Mouse (Mus musculus): ENCODE data around the gene Chid1. TPM values are rescaled to one million over a fixed set of nuclear protein-coding genes. Genes with fewer than 3 reads are reported as not detected.
A peak's percentile ranks its signal among the peaks of the same experiment; 100 is the strongest.

Gene Chid1
- polyA plus RNA-seq, 1 experiment, result 37.9 TPM

- WGBS, result 2% methylated on average over 10 of the region's 10 CpGs
- Histone ChIP-seq H3K4me3 (replicated peaks; ENCODE audit: insufficient read depth, low read depth, low read length) (peak overlapping the region; percentile 82), H3K27me3 (ENCODE audit: control insufficient read depth, insufficient read depth, low read length) (no peaks in the 10 kb centered on the region), H3K27ac (ENCODE audit: insufficient read depth, low read length) (peak overlapping the region; percentile 94), H3K4me1 (ENCODE audit: control insufficient read depth, insufficient read depth, low read length) (peaks cover 24% of the 10 kb centered on the region)
- DNase-seq, result peak; percentile 85 to 90
- TF ChIP-seq POLR2A (IDR thresholded peaks at IDR 0.05; ENCODE audit: borderline replicate concordance, insufficient read depth, low read length), result peak; percentile 72; the same call in 1 of the 2 replicates
- TF ChIP-seq CTCF (IDR thresholded peaks at IDR 0.05; ENCODE audit: borderline replicate concordance, insufficient read depth, low read depth, low read length), result peak; percentile 100
These were observed 58.7 kb downstream of the Chid1 start for GRCm38 (mm10) chr7:141480842-141481497.

DNA sequence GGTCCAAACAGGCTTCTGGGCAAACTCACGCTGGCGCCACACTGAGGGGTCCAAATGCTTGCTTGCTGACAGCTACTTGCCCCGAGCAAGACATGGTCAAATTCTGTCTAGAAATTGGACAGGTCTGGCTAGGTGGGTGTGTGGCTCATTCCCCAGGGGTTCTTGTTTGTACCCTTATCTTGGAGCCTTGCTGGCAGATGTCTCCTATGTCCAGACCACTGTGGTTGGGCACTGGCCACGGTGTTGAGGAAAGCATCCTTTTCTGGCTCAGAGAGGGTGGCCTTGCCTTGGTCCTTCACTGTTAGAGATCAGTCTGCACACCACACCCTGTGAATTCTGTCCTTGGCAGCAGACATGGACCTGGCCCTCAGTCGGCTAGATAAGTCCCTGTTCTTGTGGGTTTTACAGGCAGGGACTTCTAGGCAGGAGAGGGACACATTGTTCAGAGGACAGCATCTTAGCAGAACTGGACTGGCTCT, 61.3 kb downstream of the Chid1 start:
- peaks cover 8% of the 10 kb centered on the region for H3K4me1 ChIP-seq (ENCODE audit: control insufficient read depth, insufficient read depth, low read length)
- TF ChIP-seq POLR2A (IDR thresholded peaks at IDR 0.05; ENCODE audit: borderline replicate concordance, insufficient read depth, low read length) (no peak), CTCF (IDR thresholded peaks at IDR 0.05; ENCODE audit: borderline replicate concordance, insufficient read depth, low read depth, low read length) (no peak)
- H3K4me3 ChIP-seq (replicated peaks; ENCODE audit: insufficient read depth, low read depth, low read length), result no peak overlapping the region
- no peak overlapping the region for H3K27ac ChIP-seq (ENCODE audit: insufficient read depth, low read length)
- no peaks in the 10 kb centered on the region for H3K27me3 ChIP-seq (ENCODE audit: control insufficient read depth, insufficient read depth, low read length)
- no peak for DNase-seq
- 46% methylated on average over 5 of the region's 5 CpGs for WGBS

- Histone ChIP-seq H3K27me3 (ENCODE audit: control insufficient read depth, insufficient read depth, low read length) (no peaks in the 10 kb centered on the region), H3K4me3 (replicated peaks; ENCODE audit: insufficient read depth, low read depth, low read length) (no peak overlapping the region), H3K4me1 (ENCODE audit: control insufficient read depth, insufficient read depth, low read length) (peaks cover 8% of the 10 kb centered on the region), H3K27ac (ENCODE audit: insufficient read depth, low read length) (no peak overlapping the region)
- no peak for DNase-seq
- WGBS, result 57% methylated on average over 4 of the region's 4 CpGs
- TF ChIP-seq CTCF (IDR thresholded peaks at IDR 0.05; ENCODE audit: borderline replicate concordance, insufficient read depth, low read depth, low read length) (no peak), POLR2A (IDR thresholded peaks at IDR 0.05; ENCODE audit: borderline replicate concordance, insufficient read depth, low read length) (no peak)
These were observed 61.9 kb downstream of the Chid1 start for GRCm38 (mm10) chr7:141477578-141478269.

GRCm38 (mm10) chr7:141476981-141477370, 62.7 kb downstream of the Chid1 start:
- H3K4me1 ChIP-seq (ENCODE audit: control insufficient read depth, insufficient read depth, low read length), result peaks cover 8% of the 10 kb centered on the region
- no peak for DNase-seq
- H3K27me3 ChIP-seq (ENCODE audit: control insufficient read depth, insufficient read depth, low read length), result no peaks in the 10 kb centered on the region
- H3K4me3 ChIP-seq (replicated peaks; ENCODE audit: insufficient read depth, low read depth, low read length), result no peak overlapping the region
- WGBS, result 14% methylated on average over 7 of the region's 7 CpGs
- peak overlapping the region; percentile 41 for H3K27ac ChIP-seq (ENCODE audit: insufficient read depth, low read length)
- TF ChIP-seq POLR2A (IDR thresholded peaks at IDR 0.05; ENCODE audit: borderline replicate concordance, insufficient read depth, low read length) (no peak), CTCF (IDR thresholded peaks at IDR 0.05; ENCODE audit: borderline replicate concordance, insufficient read depth, low read depth, low read length) (no peak)

- Histone ChIP-seq H3K4me1 (ENCODE audit: control insufficient read depth, insufficient read depth, low read length) (peaks cover 8% of the 10 kb centered on the region), H3K27ac (ENCODE audit: insufficient read depth, low read length) (peak overlapping the region; percentile 41), H3K4me3 (replicated peaks; ENCODE audit: insufficient read depth, low read depth, low read length) (peak overlapping the region; percentile 19), H3K27me3 (ENCODE audit: control insufficient read depth, insufficient read depth, low read length) (no peaks in the 10 kb centered on the region)
- peak in 1 of 2 experiments; percentile 54 for DNase-seq
- no peak for TF ChIP-seq POLR2A (IDR thresholded peaks at IDR 0.05; ENCODE audit: borderline replicate concordance, insufficient read depth, low read length)
- no peak for TF ChIP-seq CTCF (IDR thresholded peaks at IDR 0.05; ENCODE audit: borderline replicate concordance, insufficient read depth, low read depth, low read length)
- WGBS, result 2% methylated on average over 17 of the region's 17 CpGs
These were observed 63.3 kb downstream of the Chid1 start for GRCm38 (mm10) chr7:141476226-141476980.

- TF ChIP-seq POLR2A (IDR thresholded peaks at IDR 0.05; ENCODE audit: borderline replicate concordance, insufficient read depth, low read length) (no peak), CTCF (IDR thresholded peaks at IDR 0.05; ENCODE audit: borderline replicate concordance, insufficient read depth, low read depth, low read length) (no peak)
- Histone ChIP-seq H3K27me3 (ENCODE audit: control insufficient read depth, insufficient read depth, low read length) (no peaks in the 10 kb centered on the region), H3K4me3 (replicated peaks; ENCODE audit: insufficient read depth, low read depth, low read length) (peak overlapping the region; percentile 68), H3K27ac (ENCODE audit: insufficient read depth, low read length) (peak overlapping the region; percentile 41; the same call in 1 of the 2 replicates), H3K4me1 (ENCODE audit: control insufficient read depth, insufficient read depth, low read length) (peaks cover 8% of the 10 kb centered on the region)
- no peak for DNase-seq
- 4% methylated on average over 12 of the region's 12 CpGs for WGBS
These were observed 63.9 kb downstream of the Chid1 start for GRCm38 (mm10) chr7:141475805-141476158.

DNA sequence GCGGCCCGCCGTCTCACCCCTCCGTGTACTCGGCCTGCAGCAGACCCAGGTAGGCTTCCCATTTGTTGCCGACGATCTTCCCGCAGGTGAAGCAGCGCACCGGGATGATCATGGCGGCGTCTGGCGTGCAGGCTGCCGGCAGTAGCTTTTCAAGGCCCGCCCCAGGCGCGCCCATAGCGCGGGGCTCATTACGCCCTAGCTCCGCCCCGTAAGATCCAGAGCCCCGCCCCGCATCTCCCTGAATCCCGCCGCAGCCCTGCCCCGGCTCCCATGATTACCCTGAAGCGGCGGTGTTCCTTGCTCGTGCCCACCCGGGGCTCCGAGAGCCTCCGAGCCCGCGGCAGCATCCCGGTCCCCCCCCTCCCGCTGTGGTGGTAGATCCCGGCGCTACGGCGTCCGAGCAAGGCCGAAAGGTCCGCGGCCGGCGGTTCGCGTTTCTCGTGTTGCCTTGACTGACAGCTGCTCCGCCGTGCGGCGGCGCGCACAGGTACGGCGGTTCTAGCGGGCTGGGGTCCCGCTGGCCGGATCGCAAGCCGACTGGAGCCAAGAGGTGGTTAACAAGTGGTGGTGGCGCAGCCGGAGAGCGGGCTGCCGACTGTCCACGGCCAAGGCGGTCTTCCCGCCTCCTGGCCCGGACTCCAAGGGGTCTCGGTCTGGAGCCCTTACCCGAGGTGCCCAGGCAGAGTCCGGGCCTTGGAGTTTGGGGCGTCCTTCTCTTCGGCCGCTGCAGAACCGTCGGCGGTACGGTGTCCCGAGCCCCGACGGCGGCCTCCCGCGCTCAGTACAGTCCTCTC, 64.4 kb downstream of the Chid1 start, which contains the start of the genes Polr2l and Tspan4:
Gene Polr2l, minus strand, starts transcription at position 122 of the 794 bp plus-strand sequence.
Gene Tspan4, plus strand, starts transcription at position 230 of the 794 bp plus-strand sequence.
- peak; percentile 86 to 93 for DNase-seq
- peak within 1 kb of the TSS; percentile 86 for H3K27ac ChIP-seq (ENCODE audit: insufficient read depth, low read length)
- no peak for TF ChIP-seq CTCF (IDR thresholded peaks at IDR 0.05; ENCODE audit: borderline replicate concordance, insufficient read depth, low read depth, low read length)
- peak; percentile 80 for TF ChIP-seq POLR2A (IDR thresholded peaks at IDR 0.05; ENCODE audit: borderline replicate concordance, insufficient read depth, low read length)
- peak within 1 kb of the TSS; percentile 68 for H3K4me3 ChIP-seq (replicated peaks; ENCODE audit: insufficient read depth, low read depth, low read length)
- under 1% methylated on average over 87 of the region's 87 CpGs for WGBS
- no peaks in the 10 kb centered on the region for H3K27me3 ChIP-seq (ENCODE audit: control insufficient read depth, insufficient read depth, low read length)
- H3K4me1 ChIP-seq (ENCODE audit: control insufficient read depth, insufficient read depth, low read length), result peaks cover 8% of the 10 kb centered on the region

Measured in cerebellum, adult 2 months (tissue).